Mouse (Mus musculus): ENCODE results near the gene Eloa. TPM values are rescaled to one million over a fixed set of nuclear protein-coding genes. Genes with fewer than 3 reads are reported as not detected.

Eloa gene
- polyA plus RNA-seq, 1 experiment from 2014 or later, result 36.4 TPM

GRCm38 (mm10) chr4:135963457-135964193 lies 57.9 kb downstream of the Eloa start, which contains the start of gene Gale:
Gene Gale (plus strand): TSS chr4:135963727.
- WGBS, result under 1% methylated on average over 56 of the region's 56 CpGs
- Histone ChIP-seq H3K9ac (peak within 1 kb of the TSS; percentile 90), H3K36me3 (peaks cover 37% of the 10 kb centered on the region), H3K4me1 (peaks cover 15% of the 10 kb centered on the region), H3K27me3 (replicated peaks) (no peaks in the 10 kb centered on the region), H3K4me3 (replicated peaks) (peak within 1 kb of the TSS; percentile 75), H3K4me2 (peak within 1 kb of the TSS; percentile 90), H3K9me3 (no peaks in the 10 kb centered on the region), H3K27ac (peak within 1 kb of the TSS; percentile 91)
- ATAC-seq (ENCODE audit: insufficient read depth, low FRiP score, low read depth), result peak; percentile 90

- Histone ChIP-seq H3K27me3 (replicated peaks) (no peaks in the 10 kb centered on the region), H3K4me2 (peak overlapping the region; percentile 90), H3K36me3 (peaks cover 30% of the 10 kb centered on the region), H3K27ac (peak overlapping the region; percentile 91), H3K9ac (peak overlapping the region; percentile 78), H3K4me3 (replicated peaks) (peak overlapping the region; percentile 75), H3K9me3 (no peaks in the 10 kb centered on the region), H3K4me1 (peaks cover 15% of the 10 kb centered on the region)
- ATAC-seq (ENCODE audit: insufficient read depth, low FRiP score, low read depth), result no peak
- WGBS, result 6% methylated on average over 15 of the region's 15 CpGs
Measured at GRCm38 (mm10) chr4:135962946-135963345, 58.6 kb downstream of the Eloa start.

- no peak overlapping the region for H3K4me2 ChIP-seq
- 87% methylated on average over 7 of the region's 7 CpGs for WGBS
- no peaks in the 10 kb centered on the region for H3K27me3 ChIP-seq (replicated peaks)
- no peaks in the 10 kb centered on the region for H3K9me3 ChIP-seq
- no peak overlapping the region for H3K9ac ChIP-seq
- ATAC-seq (ENCODE audit: insufficient read depth, low FRiP score, low read depth), result no peak
- H3K4me1 ChIP-seq, result peaks cover 15% of the 10 kb centered on the region
- H3K27ac ChIP-seq, result no peak overlapping the region
- no peak overlapping the region for H3K4me3 ChIP-seq (replicated peaks)
- H3K36me3 ChIP-seq, result peaks cover 23% of the 10 kb centered on the region
Measured at GRCm38 (mm10) chr4:135962198-135962597, 59.4 kb downstream of the Eloa start.

- H3K27ac ChIP-seq, result no peak overlapping the region
- no peaks in the 10 kb centered on the region for H3K27me3 ChIP-seq (replicated peaks)
- no peak overlapping the region for H3K4me3 ChIP-seq (replicated peaks)
- ATAC-seq (ENCODE audit: insufficient read depth, low FRiP score, low read depth), result no peak
- WGBS, result 86% methylated on average over 5 of the region's 5 CpGs
- H3K9ac ChIP-seq, result no peak overlapping the region
- no peak overlapping the region for H3K4me2 ChIP-seq
- H3K4me1 ChIP-seq, result peaks cover 15% of the 10 kb centered on the region
- H3K9me3 ChIP-seq, result no peaks in the 10 kb centered on the region
- peaks cover 19% of the 10 kb centered on the region for H3K36me3 ChIP-seq
Measured at GRCm38 (mm10) chr4:135961709-135962108, 59.9 kb downstream of the Eloa start.

GRCm38 (mm10) chr4:135960717-135961116 lies 60.8 kb downstream of the Eloa start:
- H3K27ac ChIP-seq, result no peak overlapping the region
- H3K4me3 ChIP-seq (replicated peaks), result no peak overlapping the region
- H3K9me3 ChIP-seq, result no peaks in the 10 kb centered on the region
- H3K27me3 ChIP-seq (replicated peaks), result no peaks in the 10 kb centered on the region
- H3K9ac ChIP-seq, result no peak overlapping the region
- H3K36me3 ChIP-seq, result peaks cover 16% of the 10 kb centered on the region
- WGBS, result 28% methylated on average over 5 of the region's 5 CpGs
- H3K4me2 ChIP-seq, result no peak overlapping the region
- H3K4me1 ChIP-seq, result peaks cover 15% of the 10 kb centered on the region
- no peak for ATAC-seq (ENCODE audit: insufficient read depth, low FRiP score, low read depth)

GRCm38 (mm10) chr4:135958354-135958753 lies 63.2 kb downstream of the Eloa start:
- peak; percentile 16; the same call in 1 of the 2 replicates for ATAC-seq (ENCODE audit: insufficient read depth, low FRiP score, low read depth)
- Histone ChIP-seq H3K27me3 (replicated peaks) (no peaks in the 10 kb centered on the region), H3K4me1 (peaks cover 6% of the 10 kb centered on the region; the same call in 1 of the 2 replicates), H3K9ac (no peak overlapping the region), H3K36me3 (peaks cover 14% of the 10 kb centered on the region), H3K9me3 (no peaks in the 10 kb centered on the region), H3K4me3 (replicated peaks) (no peak overlapping the region), H3K27ac (peak overlapping the region; percentile 55; the same call in 1 of the 2 replicates), H3K4me2 (no peak overlapping the region)
- 52% methylated on average over 8 of the region's 8 CpGs for WGBS

- no peaks in the 10 kb centered on the region for H3K4me1 ChIP-seq
- no peak overlapping the region for H3K27ac ChIP-seq
- no peak overlapping the region for H3K4me3 ChIP-seq (replicated peaks)
- no peak overlapping the region for H3K9ac ChIP-seq
- no peak overlapping the region for H3K4me2 ChIP-seq
- 80% methylated on average over 9 of the region's 9 CpGs for WGBS
- no peak for ATAC-seq (ENCODE audit: insufficient read depth, low FRiP score, low read depth)
- no peaks in the 10 kb centered on the region for H3K27me3 ChIP-seq (replicated peaks)
- H3K9me3 ChIP-seq, result no peaks in the 10 kb centered on the region
- peaks cover 28% of the 10 kb centered on the region for H3K36me3 ChIP-seq
Measured at GRCm38 (mm10) chr4:135955886-135956285, 65.7 kb downstream of the Eloa start.

- Histone ChIP-seq H3K27me3 (replicated peaks) (no peaks in the 10 kb centered on the region), H3K9ac (no peak overlapping the region), H3K36me3 (peaks cover 24% of the 10 kb centered on the region), H3K27ac (no peak overlapping the region), H3K9me3 (no peaks in the 10 kb centered on the region), H3K4me3 (replicated peaks) (no peak overlapping the region), H3K4me2 (no peak overlapping the region), H3K4me1 (peaks cover 6% of the 10 kb centered on the region; the same call in 1 of the 2 replicates)
- 20% methylated on average over 2 of the region's 2 CpGs for WGBS
- ATAC-seq (ENCODE audit: insufficient read depth, low FRiP score, low read depth), result no peak
Measured at GRCm38 (mm10) chr4:135954241-135954640, 67.3 kb downstream of the Eloa start.

Other genes starting within 250 kb of the Eloa start
- gene Srsf10, start 166.0 kb downstream of the Eloa start, polyA plus RNA-seq (2015; fragmentation: Nextera tagmentation; extraction: Ambion mirVana), result 204 and 211 TPM in 2 replicates
- 172 and 178 TPM in 2 replicates for gene Pnrc2, start 147.9 kb downstream of the Eloa start, polyA plus RNA-seq (2015; fragmentation: Nextera tagmentation; extraction: Ambion mirVana)
- gene Cnr2, start 126.4 kb downstream of the Eloa start, polyA plus RNA-seq (2015; fragmentation: Nextera tagmentation; extraction: Ambion mirVana), result 0.71 and 0.90 TPM in 2 replicates
- gene Fuca1, start 101.0 kb downstream of the Eloa start, polyA plus RNA-seq (2015; fragmentation: Nextera tagmentation; extraction: Ambion mirVana), result 93.2 and 96.3 TPM in 2 replicates
- gene Hmgcl, start 75.3 kb downstream of the Eloa start, polyA plus RNA-seq (2015; fragmentation: Nextera tagmentation; extraction: Ambion mirVana), result 88.5 and 90.4 TPM in 2 replicates
- 90.9 and 92.1 TPM in 2 replicates for gene Gale, start 58.0 kb downstream of the Eloa start, polyA plus RNA-seq (2015; fragmentation: Nextera tagmentation; extraction: Ambion mirVana)
- gene Lypla2, start 49.1 kb downstream of the Eloa start, polyA plus RNA-seq (2015; fragmentation: Nextera tagmentation; extraction: Ambion mirVana), result 102 and 105 TPM in 2 replicates
- gene Pithd1, start 34.5 kb downstream of the Eloa start, polyA plus RNA-seq (2015; fragmentation: Nextera tagmentation; extraction: Ambion mirVana), result 50.3 and 55.1 TPM in 2 replicates
- 336 and 456 TPM in 2 replicates for gene Rpl11, start 31.7 kb upstream of the Eloa start, polyA plus RNA-seq (2015; fragmentation: Nextera tagmentation; extraction: Ambion mirVana)
- gene Id3, start 121.7 kb upstream of the Eloa start, polyA plus RNA-seq (2015; fragmentation: Nextera tagmentation; extraction: Ambion mirVana), result 274 and 292 TPM in 2 replicates
- 8.6 and 11.4 TPM in 2 replicates for gene E2f2, start 150.6 kb upstream of the Eloa start, polyA plus RNA-seq (2015; fragmentation: Nextera tagmentation; extraction: Ambion mirVana)
- 6.4 and 7.8 TPM in 2 replicates for gene Asap3, start 184.6 kb upstream of the Eloa start, polyA plus RNA-seq (2015; fragmentation: Nextera tagmentation; extraction: Ambion mirVana)
- 18.9 and 20.8 TPM in 2 replicates for gene Tcea3, start 226.0 kb upstream of the Eloa start, polyA plus RNA-seq (2015; fragmentation: Nextera tagmentation; extraction: Ambion mirVana)